19 mouse cellular contexts compared by ENCODE assay signal in genomic region chr11:45084506-45085037, GRCm38 (mm10).
DNase-seq lines count a peak whose midpoint lies in the region; ATAC-seq and TF ChIP-seq lines count a peak whose summit lies in the region.
"Had no signal": no experiment of that assay in that cellular context is flagged by ENCODE, and none has a peak within 500 bp of the region (broad histone marks: within the 10 kb centered on the region; RNA-seq: fewer than 3 reads in every experiment).

No protein-coding gene starts in this region.

- 43% methylated on average over 4 of the region's 4 CpGs for WGBS in kidney, postnatal 0 days
- 55% methylated on average over 4 of the region's 4 CpGs for WGBS in limb, embryonic 14.5 days
- WGBS in limb, embryonic 10.5 days, result 81% methylated on average over 4 of the region's 4 CpGs
- WGBS in hindbrain, embryonic 12.5 days, result 85% methylated on average over 4 of the region's 4 CpGs

- H3K4me2 ChIP-seq in kidney, postnatal 0 days (ENCODE audit: low read length), result no peak overlapping the region
- H3K4me2 ChIP-seq in limb, embryonic 14.5 days (replicated peaks; ENCODE audit: low read depth, low read length, severe bottlenecking), result no peak overlapping the region
- no peak overlapping the region for H3K4me2 ChIP-seq in hindbrain, embryonic 12.5 days (replicated peaks)
- H3K4me2 ChIP-seq: forebrain, embryonic 15.5 days; heart, embryonic 11.5 days; heart, embryonic 15.5 days; hindbrain, embryonic 14.5 days had no signal

- peak; percentile 41; the same call in 1 of the 2 replicates for ATAC-seq in frontal cortex, adult (ENCODE audit: low TSS enrichment)
- ATAC-seq in kidney, postnatal 0 days (replicated peaks; ENCODE audit: low FRiP score, low read depth), result no peak
- ATAC-seq in limb, embryonic 14.5 days (ENCODE audit: low FRiP score, low read depth), result peak; percentile 60
- no peak for ATAC-seq in hindbrain, embryonic 12.5 days (ENCODE audit: low FRiP score)
- ATAC-seq: forebrain, embryonic 15.5 days had no signal

- H3K36me3 ChIP-seq in kidney, postnatal 0 days (ENCODE audit: insufficient read depth, low read length), result no peaks in the 10 kb centered on the region
- no peaks in the 10 kb centered on the region for H3K36me3 ChIP-seq in limb, embryonic 14.5 days (ENCODE audit: control insufficient read depth, insufficient read depth, low read length)
- no peaks in the 10 kb centered on the region for H3K36me3 ChIP-seq in limb, embryonic 10.5 days
- no peaks in the 10 kb centered on the region for H3K36me3 ChIP-seq in hindbrain, embryonic 12.5 days
- H3K36me3 ChIP-seq: forebrain, embryonic 15.5 days; heart, embryonic 15.5 days had no signal

- no peaks in the 10 kb centered on the region for H3K4me1 ChIP-seq in kidney, postnatal 0 days (replicated peaks; ENCODE audit: insufficient read depth, low read length)
- peaks cover 7% of the 10 kb centered on the region; the same call in 1 of the 2 replicates for H3K4me1 ChIP-seq in limb, embryonic 14.5 days (ENCODE audit: control insufficient read depth, insufficient read depth, low read length)
- H3K4me1 ChIP-seq in limb, embryonic 10.5 days, result 0 out of 2 replicates have a peak, but pooled peaks cover 11% of the 10 kb centered on the region
- no peaks in the 10 kb centered on the region for H3K4me1 ChIP-seq in hindbrain, embryonic 12.5 days
- H3K4me1 ChIP-seq: forebrain, embryonic 15.5 days; heart, embryonic 15.5 days had no signal

- H3K27me3 ChIP-seq in kidney, postnatal 0 days (ENCODE audit: insufficient read depth, low read length), result no peaks in the 10 kb centered on the region
- H3K27me3 ChIP-seq in limb, embryonic 14.5 days (ENCODE audit: control insufficient read depth, insufficient read depth, low read length), result no peaks in the 10 kb centered on the region
- no peaks in the 10 kb centered on the region for H3K27me3 ChIP-seq in limb, embryonic 10.5 days (ENCODE audit: low read depth, poor library complexity, severe bottlenecking)
- no peaks in the 10 kb centered on the region for H3K27me3 ChIP-seq in hindbrain, embryonic 12.5 days
- H3K27me3 ChIP-seq: CH12.LX; forebrain, embryonic 15.5 days; heart, embryonic 15.5 days had no signal

- TF ChIP-seq CTCF in kidney, postnatal 0 days (IDR thresholded peaks at IDR 0.05; ENCODE audit: low read depth), result no peak

- H3K9me3 ChIP-seq in kidney, postnatal 0 days (replicated peaks; ENCODE audit: low read length), result no peaks in the 10 kb centered on the region
- H3K9me3 ChIP-seq in limb, embryonic 14.5 days (ENCODE audit: control insufficient read depth, low read length), result no peaks in the 10 kb centered on the region
- H3K9me3 ChIP-seq in limb, embryonic 10.5 days (replicated peaks), result no peaks in the 10 kb centered on the region
- H3K9me3 ChIP-seq in hindbrain, embryonic 12.5 days (replicated peaks), result no peaks in the 10 kb centered on the region
- H3K9me3 ChIP-seq: forebrain, embryonic 15.5 days; heart, embryonic 15.5 days had no signal

- no peak overlapping the region for H3K9ac ChIP-seq in kidney, postnatal 0 days (ENCODE audit: low read depth, low read length)
- H3K9ac ChIP-seq in limb, embryonic 14.5 days (ENCODE audit: low read depth, low read length, severe bottlenecking), result no peak overlapping the region
- H3K9ac ChIP-seq in hindbrain, embryonic 12.5 days, result no peak overlapping the region
- H3K9ac ChIP-seq: forebrain, embryonic 15.5 days; heart, embryonic 15.5 days; hindbrain, embryonic 14.5 days had no signal

- H3K4me3 ChIP-seq in kidney, postnatal 0 days (replicated peaks; ENCODE audit: low read depth, low read length), result no peak overlapping the region
- no peak overlapping the region for H3K4me3 ChIP-seq in limb, embryonic 14.5 days (replicated peaks; ENCODE audit: low read length)
- no peak overlapping the region for H3K4me3 ChIP-seq in limb, embryonic 10.5 days
- H3K4me3 ChIP-seq in hindbrain, embryonic 12.5 days, result no peak overlapping the region
- H3K4me3 ChIP-seq: forebrain, embryonic 15.5 days; heart, adult 2 months; heart, embryonic 15.5 days had no signal

- no peak for TF ChIP-seq POLR2A in limb, embryonic 14.5 days (IDR thresholded peaks at IDR 0.05; ENCODE audit: borderline replicate concordance, extremely low read depth, insufficient read depth, insufficient read length)

- DNase-seq in frontal cortex, adult 2 months (ENCODE audit: extremely low spot score in 1 of 2, low spot score in 1 of 2), result no peak
- peak; percentile 88 for DNase-seq in kidney, postnatal 0 days (ENCODE audit: low spot score)
- no peak for DNase-seq in kidney, postnatal 25 days
- peak; percentile 29 for DNase-seq in limb, embryonic 14.5 days (ENCODE audit: low spot score)
- DNase-seq in limb, embryonic 10.5 days (ENCODE audit: low spot score), result no peak
- DNase-seq: adrenal gland, adult 2 months; adrenal gland, postnatal 25 days; cerebellum, adult 2 months; cerebellum, postnatal 10 days; gastrocnemius, postnatal 14 days; heart, adult 2 months; heart, postnatal 14 days had no signal

- H3K27ac ChIP-seq in kidney, postnatal 0 days, result no peak overlapping the region
- H3K27ac ChIP-seq in limb, embryonic 14.5 days (replicated peaks; ENCODE audit: low read depth, low read length), result no peak overlapping the region
- no peak overlapping the region for H3K27ac ChIP-seq in limb, embryonic 10.5 days
- H3K27ac ChIP-seq in hindbrain, embryonic 12.5 days, result no peak overlapping the region
- H3K27ac ChIP-seq: forebrain, embryonic 15.5 days; heart, adult 2 months; heart, embryonic 15.5 days; hindbrain, embryonic 14.5 days had no signal

Comparison
In these comparisons a context has a peak if more than half of its experiments do, and no peak if none do; other contexts are left out.
1. DNase-seq: peak in kidney, postnatal 0 days (single experiment) and limb, embryonic 14.5 days (single experiment); none in frontal cortex, adult 2 months (0 of 2), kidney, postnatal 25 days (0 of 2) and limb, embryonic 10.5 days (single experiment).
2. ATAC-seq: peak in frontal cortex, adult (single experiment) and limb, embryonic 14.5 days (single experiment); none in kidney, postnatal 0 days (single experiment) and hindbrain, embryonic 12.5 days (single experiment).